Mouse (Mus musculus) adrenal gland, postnatal 10 days (tissue): Measurements from ENCODE around the gene Cbx5. TPM values are rescaled to one million over a fixed set of nuclear protein-coding genes. Genes with fewer than 3 reads are reported as not detected.
"Not testable (repeated sequence)": the region's sequence is repeated elsewhere in the genome, so short reads cannot be mapped to it uniquely, and the experiment has no call there.

Experiments
- DNase-seq: peaks from one replicate; pipeline ENCODE4 v3.0.0; 2021; ENCODE audit warnings: mixed read lengths
- long read RNA-seq, 2 experiments: library from polyadenylated mRNA; stranded (forward); transcript quantifications; one replicate each; pipeline ENCODE4 v2.0.0; 2021
- total RNA-seq, 2 experiments: library from RNA; stranded (reverse); gene quantifications; 2 replicates each; pipeline ENCODE4 v1.2.3; 2021

Gene Cbx5
- 10 to 100 TPM; 66.6 to 85.8 TPM for total RNA-seq
- long read RNA-seq, experiment 1, full-length matches to known transcripts: 12 of 27 reads
- long read RNA-seq, experiment 1, partial matches to known transcripts: 1 of 27 reads
- long read RNA-seq, experiment 1, other reads (novel, unspliced or antisense): 14 of 27 reads
- long read RNA-seq, experiment 2, full-length matches to known transcripts: 8 of 17 reads
- long read RNA-seq, experiment 2, partial matches to known transcripts: 2 of 17 reads
- long read RNA-seq, experiment 2, other reads (novel, unspliced or antisense): 7 of 17 reads

DNA sequence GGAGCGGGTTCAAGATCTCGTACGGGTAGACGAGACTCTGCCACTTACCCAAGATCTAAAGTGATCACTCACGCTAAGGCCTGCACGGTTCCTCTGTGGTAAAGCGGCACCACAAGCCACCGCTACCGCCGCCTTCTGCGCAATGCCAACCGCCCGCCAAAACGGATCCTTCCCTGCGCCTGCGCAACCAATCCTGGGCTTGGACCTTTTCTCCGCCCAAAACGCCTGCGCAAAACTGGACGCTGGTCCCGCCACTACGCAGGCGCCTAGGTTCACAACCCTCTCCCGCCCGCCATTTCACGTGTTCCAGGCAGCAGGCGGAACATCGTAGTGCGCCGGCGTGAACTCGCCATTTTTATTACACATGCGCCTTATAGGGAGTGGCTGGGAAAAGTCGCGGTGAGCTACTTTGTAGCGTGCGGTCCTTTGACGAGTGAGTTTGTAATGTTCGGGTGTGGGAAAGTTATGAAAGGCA lies at the start of gene Cbx5:
Gene Cbx5 (minus strand): TSS at position 132 of the 475 bp plus-strand sequence.
- DNase-seq: peak; percentile 97

- DNase-seq: peak; percentile 75
Measured at GRCm38 (mm10) chr15:103285778-103286417, 46.3 kb upstream of the Cbx5 start.

GRCm38 (mm10) chr15:103284647-103285046 lies 45.0 kb upstream of the Cbx5 start:
- DNase-seq: no peak

GRCm38 (mm10) chr15:103284066-103284465 lies 44.5 kb upstream of the Cbx5 start:
- DNase-seq: peak; percentile 77

DNA sequence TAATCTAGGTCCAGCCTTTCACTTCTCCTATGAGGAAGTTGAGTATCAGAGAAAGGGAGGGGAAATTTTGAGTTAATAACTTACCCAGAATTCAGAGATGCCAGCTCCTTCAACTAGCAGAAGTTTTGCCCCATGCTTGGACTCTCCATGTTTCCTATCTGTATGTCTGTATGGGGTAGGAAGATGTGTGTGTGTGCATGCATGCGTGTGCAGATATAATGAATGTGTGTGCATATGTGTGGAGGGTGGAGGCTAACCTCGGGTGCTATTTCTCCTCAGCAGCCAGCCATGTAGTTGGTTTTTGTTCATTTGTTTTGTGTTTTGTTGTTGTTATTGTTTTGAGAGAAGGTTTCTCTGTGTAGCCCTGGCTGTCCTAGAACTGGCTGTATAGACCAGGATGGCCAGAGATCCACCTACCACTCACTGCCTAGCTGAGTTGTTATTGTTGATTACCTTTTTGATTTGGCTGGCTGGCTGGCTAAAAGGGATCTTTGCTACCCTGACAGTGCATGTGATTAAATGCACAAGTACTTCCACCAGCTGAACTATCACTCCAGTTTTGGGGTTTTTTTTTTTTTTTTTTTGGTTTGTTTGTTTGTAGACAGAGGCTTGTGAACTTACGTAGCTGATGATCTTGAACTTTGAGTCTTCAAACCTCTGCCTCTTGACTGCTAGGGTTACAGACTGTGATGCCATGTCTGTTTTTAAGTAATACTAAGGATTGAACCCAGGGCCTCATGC lies 42.0 kb upstream of the Cbx5 start:
- no peak for DNase-seq

DNA sequence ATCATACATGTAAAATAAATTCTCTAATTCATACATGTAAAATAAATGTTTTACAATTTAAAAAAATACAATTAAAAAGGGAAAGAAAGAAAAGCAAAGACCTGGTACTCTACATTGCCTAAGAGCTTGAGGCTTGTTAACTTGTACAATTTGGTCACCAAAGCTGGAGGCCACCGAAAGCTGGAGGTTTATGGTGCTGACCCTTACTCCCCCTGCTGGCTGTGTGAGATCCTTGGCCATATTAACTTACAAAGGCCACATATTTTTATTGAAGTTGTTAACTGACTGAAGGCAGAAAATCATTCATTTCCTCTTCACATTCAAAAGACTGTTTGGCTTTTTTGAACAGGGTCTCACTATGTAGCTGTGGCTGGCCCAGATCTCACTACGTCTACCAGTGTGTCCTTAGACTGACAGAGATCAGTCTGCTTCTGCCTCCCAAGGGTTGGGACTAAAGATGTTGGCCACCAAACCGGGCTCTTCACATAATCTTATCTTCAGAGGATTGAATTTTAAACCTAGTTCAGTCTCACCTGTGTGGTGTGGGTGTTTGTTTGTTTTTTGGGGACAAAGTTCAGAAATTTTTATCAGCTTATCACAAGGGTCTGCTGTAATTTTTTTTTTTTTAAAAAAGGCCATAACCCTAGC lies 41.3 kb upstream of the Cbx5 start:
- DNase-seq: peak; percentile 50

- peak; percentile 49 for DNase-seq
Measured at GRCm38 (mm10) chr15:103279750-103280149, 40.1 kb upstream of the Cbx5 start.

- no peak for DNase-seq
Measured at GRCm38 (mm10) chr15:103277949-103278348, 38.3 kb upstream of the Cbx5 start.

DNA sequence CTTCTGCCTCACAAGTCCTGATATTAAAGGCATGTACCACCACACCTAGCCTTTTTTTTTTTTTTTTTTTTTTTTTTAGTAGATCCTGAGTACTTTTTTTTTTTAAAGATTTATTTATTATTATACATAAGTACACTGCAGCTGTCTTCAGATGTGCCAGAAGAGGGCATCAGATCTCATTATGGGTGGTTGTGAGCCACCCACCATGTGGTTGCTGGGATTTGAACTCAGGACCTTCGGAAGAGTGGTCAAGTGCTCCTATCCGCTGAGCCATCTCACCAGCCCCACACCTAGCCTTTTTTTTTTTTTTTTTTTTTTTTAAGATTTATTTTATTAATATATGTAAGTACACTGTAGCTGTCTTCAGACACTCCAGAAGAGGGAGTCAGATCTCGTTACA lies 36.3 kb upstream of the Cbx5 start:
- not testable (repeated sequence) for DNase-seq

- peak; percentile 95 for DNase-seq
Measured at GRCm38 (mm10) chr15:103272419-103273279, 33.0 kb upstream of the Cbx5 start, which contains the start of gene Copz1. TSS of gene Copz1 (plus strand) at chr15:103272714.

GRCm38 (mm10) chr15:103268903-103269302 lies 29.3 kb upstream of the Cbx5 start:
- DNase-seq: no peak

- DNase-seq: no peak
Measured at GRCm38 (mm10) chr15:103264794-103265193, 25.2 kb upstream of the Cbx5 start.

DNA sequence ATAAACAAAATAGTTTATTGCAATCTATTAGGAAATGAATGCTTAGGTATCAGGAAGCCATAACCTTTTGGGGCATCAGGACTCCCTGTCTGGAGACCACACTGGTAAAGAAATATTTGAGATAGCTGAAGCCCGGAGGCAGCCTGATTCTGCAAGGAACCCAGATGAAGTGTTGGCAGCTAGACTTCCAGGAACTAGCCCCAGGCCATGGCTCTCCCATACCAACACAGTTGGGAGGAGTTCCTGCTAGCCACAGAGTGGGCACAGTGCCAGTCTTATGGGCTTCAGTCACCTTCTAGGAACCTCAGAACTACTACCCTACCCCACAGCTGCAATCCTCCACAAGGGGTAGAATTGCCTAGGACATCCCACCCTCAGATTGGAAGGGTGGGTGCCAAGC lies 20.4 kb upstream of the Cbx5 start:
- no peak for DNase-seq

GRCm38 (mm10) chr15:103259162-103259561 lies 19.5 kb upstream of the Cbx5 start:
- no peak for DNase-seq

DNA sequence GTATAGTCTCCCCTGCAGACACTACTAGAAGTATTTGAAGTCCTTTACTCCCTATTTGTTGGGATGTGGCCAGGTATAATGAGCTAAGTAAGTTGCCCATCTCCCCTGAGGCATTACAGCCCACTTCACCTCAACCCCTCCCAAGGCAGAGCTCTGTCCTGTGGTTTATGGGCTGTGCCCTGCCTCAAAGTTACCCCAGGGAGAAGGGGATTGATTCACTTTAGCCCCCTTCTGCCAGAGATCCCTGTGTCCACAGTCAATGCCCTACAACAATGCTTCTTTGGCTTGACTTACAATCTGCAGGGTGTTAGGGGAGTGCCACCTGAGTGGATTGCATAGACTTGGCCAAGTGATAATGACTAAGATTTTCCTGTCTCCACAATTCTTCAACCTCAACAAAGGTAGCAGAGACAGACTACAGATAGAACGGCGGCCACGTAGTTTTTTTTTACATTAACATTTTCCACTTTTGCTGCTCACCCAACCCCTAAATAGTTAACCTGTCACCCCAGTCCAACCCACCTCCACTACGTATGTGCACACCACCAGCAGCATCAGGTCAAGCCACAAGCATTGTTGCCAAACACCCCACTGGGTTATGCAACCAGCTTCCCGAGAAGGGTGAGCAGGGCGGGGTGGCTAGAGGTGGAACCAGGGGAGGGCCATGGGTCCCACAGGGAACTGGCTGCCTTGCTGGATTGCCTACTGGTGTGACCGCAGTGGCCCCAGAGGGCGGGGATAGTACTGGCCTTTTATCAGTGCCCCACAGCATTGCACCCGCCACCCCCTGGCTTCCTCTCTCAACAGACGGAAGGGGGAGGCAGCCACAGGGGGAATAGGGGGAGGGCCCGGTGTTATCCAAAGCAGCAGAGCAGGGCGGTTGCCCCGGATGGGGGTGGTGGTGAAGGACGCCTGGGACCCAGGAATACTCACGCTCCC lies 18.4 kb upstream of the Cbx5 start, which contains the start of gene Nfe2:
Gene Nfe2 (minus strand): TSS at position 614 of the 939 bp plus-strand sequence.
- peak; percentile 85 for DNase-seq

DNA sequence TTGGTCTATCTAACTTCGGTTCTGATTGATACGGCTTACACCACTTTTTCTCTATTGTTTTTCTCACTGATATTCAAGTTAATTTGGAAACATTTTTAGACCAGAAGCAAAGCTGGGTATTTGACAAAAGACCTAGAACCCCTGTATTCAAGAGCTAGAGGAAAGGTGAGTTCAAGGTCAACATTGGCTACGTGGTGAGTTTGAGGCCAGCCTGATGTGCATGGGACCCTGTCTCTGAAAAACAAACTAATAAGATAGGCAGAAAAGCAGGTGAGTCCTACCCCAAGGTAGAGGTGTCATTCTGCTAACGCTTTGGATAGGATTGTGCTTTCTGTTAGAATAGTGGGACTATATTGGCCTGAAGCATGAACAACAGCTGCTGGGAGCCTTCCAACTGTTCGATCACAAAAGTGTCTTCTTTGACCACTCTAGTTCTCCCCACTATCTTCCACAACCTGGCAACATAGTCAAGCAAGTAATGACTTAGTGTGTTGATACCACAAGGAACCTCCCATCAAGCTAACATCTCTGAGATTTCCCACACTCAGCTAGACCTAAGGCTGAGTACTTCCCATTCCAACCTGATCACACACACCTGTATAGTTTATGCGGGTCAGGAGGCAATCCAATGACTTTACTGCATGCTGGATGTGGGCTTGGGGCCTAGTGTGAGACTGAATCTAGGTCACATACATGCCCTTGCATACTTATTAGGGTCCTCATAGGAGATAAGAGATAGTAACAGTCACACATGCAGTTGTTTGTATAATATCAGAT lies 16.8 kb upstream of the Cbx5 start:
- DNase-seq: no peak

GRCm38 (mm10) chr15:103255169-103255568 lies 15.6 kb upstream of the Cbx5 start:
- peak; percentile 60 for DNase-seq

DNA sequence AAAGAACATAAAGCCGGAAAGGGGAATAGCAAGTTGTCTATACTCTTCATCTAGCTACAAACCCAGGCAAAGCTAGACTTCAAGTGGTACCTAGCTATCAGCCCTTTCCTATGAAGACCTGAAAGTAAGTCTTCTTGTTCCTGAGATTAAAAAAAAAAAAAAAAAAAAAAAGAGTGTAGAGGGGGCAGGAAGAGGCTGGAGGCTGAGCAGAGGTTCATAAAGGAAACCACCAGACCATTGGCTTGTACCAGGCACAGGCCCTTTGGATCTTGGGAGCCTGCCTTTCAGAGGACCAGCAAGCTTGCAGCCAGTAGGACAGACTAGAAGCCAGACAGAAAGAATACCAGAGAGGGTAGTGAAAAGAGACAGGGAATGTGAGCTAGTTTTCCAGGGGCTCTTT lies 13.7 kb upstream of the Cbx5 start:
- DNase-seq: no peak

- no peak for DNase-seq
Measured at GRCm38 (mm10) chr15:103252660-103253059, 13.0 kb upstream of the Cbx5 start.
